Mouse (Mus musculus): ENCODE data around the gene Slc6a14.

- no peak for TF ChIP-seq CTCF (IDR thresholded peaks at IDR 0.05; ENCODE audit: low read depth)
- TF ChIP-seq EP300 (IDR thresholded peaks at IDR 0.05; ENCODE audit: low read depth): no peak
Measured at GRCm38 (mm10) chrX:21670896-21671295, 43.8 kb upstream of the Slc6a14 start.

Measured in liver, embryonic 14.5 days (tissue).